In the genomic region with DNA sequence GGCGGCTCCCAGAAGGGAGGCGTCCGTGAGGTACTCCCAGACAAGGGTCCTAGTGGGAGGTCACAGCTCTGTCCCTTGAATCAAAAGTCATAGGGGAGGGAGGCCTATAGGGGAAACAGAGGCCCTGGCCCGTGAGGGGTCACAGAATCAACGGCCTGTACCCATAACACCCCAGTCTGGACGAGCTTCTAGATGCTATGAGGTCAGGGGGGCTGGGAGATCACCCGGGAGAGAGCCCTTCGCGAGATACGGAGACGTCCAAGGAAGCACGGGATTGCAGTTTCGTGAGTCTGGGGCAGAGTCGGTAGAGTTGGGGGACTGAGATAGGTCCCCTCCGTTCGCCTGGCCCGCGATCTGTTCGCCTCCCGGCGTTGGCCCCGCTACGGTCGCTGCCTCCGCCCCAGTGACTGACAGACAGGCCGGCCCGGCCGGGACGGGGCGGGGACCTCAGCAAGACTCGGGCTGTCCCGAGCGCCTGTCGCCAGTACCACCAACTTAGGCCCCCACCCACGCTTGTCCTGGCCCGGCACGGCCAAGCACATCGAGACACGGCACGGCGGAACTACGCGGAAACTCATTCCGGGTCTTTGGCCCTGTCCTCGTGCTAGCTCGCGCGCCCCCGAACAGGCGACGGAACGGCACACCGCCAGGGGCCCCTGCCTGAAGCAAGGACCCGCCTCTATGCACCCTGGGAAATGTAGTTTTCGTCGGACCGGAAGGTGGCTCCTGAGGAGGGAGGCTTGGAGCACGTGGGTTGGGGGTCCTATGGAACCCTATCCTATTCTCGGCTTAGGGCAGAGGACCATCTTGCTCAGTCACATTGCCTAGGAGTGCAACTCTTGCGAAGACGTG, we compare ENCODE assay signal across 8 mouse cellular contexts. TPM values are rescaled to one million over a fixed set of nuclear protein-coding genes. Genes with fewer than 3 reads are reported as not detected.
A peak's percentile ranks its signal among the peaks of the same experiment; 100 is the strongest.
DNase-seq lines count a peak whose midpoint lies in the region; ATAC-seq and TF ChIP-seq lines count a peak whose summit lies in the region.

Gene Ipo13 (minus strand): TSS at position 409 of the 852 bp plus-strand sequence.

- peak; percentile 58 for TF ChIP-seq CTCF in layer of hippocampus, adult 2 months (conservative IDR thresholded peaks at IDR 0.05)
- TF ChIP-seq CTCF in lung, embryonic 14.5 days (IDR thresholded peaks at IDR 0.05; ENCODE audit: low read depth) = peak; percentile 58
- TF ChIP-seq CTCF in olfactory bulb, adult 2 months (IDR thresholded peaks at IDR 0.05; ENCODE audit: insufficient read depth, low read depth, low read length) = 0 out of 2 replicates have a peak, but pooled peaks have one; percentile 2
- TF ChIP-seq CTCF in thymus, adult 2 months (IDR thresholded peaks at IDR 0.05; ENCODE audit: borderline replicate concordance, control insufficient read depth, extremely low read depth, insufficient read depth, low read length, poor library complexity) = no peak

- peak within 1 kb of the TSS; percentile 69 to 91 for H3K4me3 ChIP-seq in ES-E14 (ENCODE audit: insufficient read depth in 1 of 2, low read depth in 1 of 2, low read length in 2 of 2, poor library complexity in 1 of 2, severe bottlenecking in 1 of 2)
- peak within 1 kb of the TSS; percentile 86 for H3K4me3 ChIP-seq in forebrain, embryonic 16.5 days (replicated peaks; ENCODE audit: low read length)
- peak within 1 kb of the TSS; percentile 85 for H3K4me3 ChIP-seq in layer of hippocampus, adult 2 months
- H3K4me3 ChIP-seq in lung, embryonic 14.5 days (ENCODE audit: low read depth, low read length) = peak within 1 kb of the TSS; percentile 81
- peak within 1 kb of the TSS; percentile 81 for H3K4me3 ChIP-seq in olfactory bulb, adult 2 months (ENCODE audit: insufficient read depth, low read depth, low read length)
- H3K4me3 ChIP-seq in thymus, adult 2 months (ENCODE audit: control insufficient read depth, insufficient read depth, low read length) = peak within 1 kb of the TSS; percentile 73

- ATAC-seq in forebrain, embryonic 16.5 days = peak; percentile 97
- peak; percentile 95 for ATAC-seq in lung, embryonic 14.5 days (ENCODE audit: insufficient read depth)

- H3K9me3 ChIP-seq in ES-E14 (ENCODE audit: control insufficient read depth, insufficient read depth, low read depth, low read length) = no peaks in the 10 kb centered on the region
- H3K9me3 ChIP-seq in forebrain, embryonic 16.5 days (ENCODE audit: control insufficient read depth, low read length) = no peaks in the 10 kb centered on the region
- no peaks in the 10 kb centered on the region for H3K9me3 ChIP-seq in lung, embryonic 14.5 days (ENCODE audit: low read depth, low read length)

- no peaks in the 10 kb centered on the region for H3K27me3 ChIP-seq in forebrain, embryonic 16.5 days (replicated peaks; ENCODE audit: control insufficient read depth, insufficient read depth, low read length)
- H3K27me3 ChIP-seq in lung, embryonic 14.5 days (ENCODE audit: insufficient read depth, low read length) = no peaks in the 10 kb centered on the region
- H3K27me3 ChIP-seq in thymus, adult 2 months (ENCODE audit: control insufficient read depth, insufficient read depth, low read length) = no peaks in the 10 kb centered on the region

- H3K27ac ChIP-seq in ES-E14 (ENCODE audit: insufficient read depth, low read depth, low read length, poor library complexity, severe bottlenecking) = peak within 1 kb of the TSS; percentile 89
- H3K27ac ChIP-seq in forebrain, embryonic 16.5 days (ENCODE audit: low read length) = peak within 1 kb of the TSS; percentile 85
- H3K27ac ChIP-seq in layer of hippocampus, adult 2 months = peak within 1 kb of the TSS; percentile 100
- peak within 1 kb of the TSS; percentile 89 for H3K27ac ChIP-seq in lung, embryonic 14.5 days (ENCODE audit: low read depth)
- H3K27ac ChIP-seq in olfactory bulb, adult 2 months (ENCODE audit: insufficient read depth, low read depth, low read length) = peak within 1 kb of the TSS; percentile 92
- H3K27ac ChIP-seq in thymus, adult 2 months (ENCODE audit: control insufficient read depth, insufficient read depth, low read length) = 0 out of 2 replicates have a peak within 1 kb of the TSS, but pooled peaks have one; percentile 2

- peaks cover 12% of the 10 kb centered on the region for H3K36me3 ChIP-seq in ES-E14 (ENCODE audit: control insufficient read depth, insufficient read depth, low read length, poor library complexity, severe bottlenecking)
- peaks cover 6% of the 10 kb centered on the region for H3K36me3 ChIP-seq in forebrain, embryonic 16.5 days (ENCODE audit: control insufficient read depth, insufficient read depth)
- peaks cover 22% of the 10 kb centered on the region for H3K36me3 ChIP-seq in lung, embryonic 14.5 days (ENCODE audit: insufficient read depth)
- no peaks in the 10 kb centered on the region for H3K36me3 ChIP-seq in thymus, adult 2 months (ENCODE audit: control insufficient read depth, insufficient read depth, low read length)

- DNase-seq in ES-E14 (ENCODE audit: low read depth, low spot score) = peak; percentile 90
- DNase-seq in cerebellum, adult 11-12 months = peak; percentile 93
- DNase-seq in heart, postnatal 36 days = peak; percentile 94 to 98
- peak; percentile 91 to 92 for DNase-seq in layer of hippocampus, adult 2 months (ENCODE audit: low spot score in 2 of 2)
- DNase-seq in lung, embryonic 14.5 days = peak; percentile 97
- peak; percentile 97 for DNase-seq in thymus, adult 2 months

- intact Hi-C loops in heart, postnatal 36 days (cut with DNase I) = loop anchor here (1.0 to 5.0 kb wide), 2 partner anchors 23 to 78 kb away; partner anchors contain the start of gene Dph2

- peaks cover 0 to 10% of the 10 kb centered on the region in 2 experiments; a peak in 2 of 4 replicates for H3K4me1 ChIP-seq in ES-E14 (ENCODE audit: control insufficient read depth in 2 of 2, insufficient read depth in 2 of 2, low read length in 2 of 2, poor library complexity in 1 of 2)
- H3K4me1 ChIP-seq in forebrain, embryonic 16.5 days (replicated peaks; ENCODE audit: control insufficient read depth, insufficient read depth, low read length) = peaks cover 33% of the 10 kb centered on the region
- H3K4me1 ChIP-seq in lung, embryonic 14.5 days (ENCODE audit: insufficient read depth) = peaks cover 19% of the 10 kb centered on the region
- peaks cover 19% of the 10 kb centered on the region for H3K4me1 ChIP-seq in olfactory bulb, adult 2 months (ENCODE audit: control insufficient read depth, insufficient read depth, low read length)
- H3K4me1 ChIP-seq in thymus, adult 2 months (replicated peaks; ENCODE audit: control insufficient read depth, insufficient read depth, low read length) = peaks cover 15% of the 10 kb centered on the region

- peak within 1 kb of the TSS; percentile 100 for H3K4me2 ChIP-seq in forebrain, embryonic 16.5 days (ENCODE audit: low read length)
- H3K4me2 ChIP-seq in lung, embryonic 14.5 days = peak within 1 kb of the TSS; percentile 99

- peak; percentile 85 for TF ChIP-seq POLR2A in olfactory bulb, adult 2 months (IDR thresholded peaks at IDR 0.05; ENCODE audit: insufficient read depth, low read depth, low read length)
- TF ChIP-seq POLR2A in thymus, adult 2 months (IDR thresholded peaks at IDR 0.05; ENCODE audit: control insufficient read depth, extremely low read depth, insufficient read depth, low read length, poor library complexity) = peak; percentile 54

- under 1% methylated on average over 61 of the region's 61 CpGs for WGBS in forebrain, embryonic 16.5 days
- WGBS in lung, embryonic 14.5 days = under 1% methylated on average over 61 of the region's 61 CpGs
- under 1% methylated on average over 61 of the region's 61 CpGs for whole genome bisulfite sequencing in olfactory bulb, adult 2 months
- under 1% methylated on average over 61 of the region's 61 CpGs for WGBS in thymus, adult 2 months

- in situ Hi-C loops in ES-E14 (cut with MboI; ENCODE audit: low sequenced_read_pairs in 2 of 2, unreplicated experiment in 2 of 2) = no loop called here

- H3K9ac ChIP-seq in ES-E14 (ENCODE audit: insufficient read depth, low read depth, low read length, poor library complexity, severe bottlenecking) = peak within 1 kb of the TSS; percentile 95
- H3K9ac ChIP-seq in forebrain, embryonic 16.5 days (replicated peaks; ENCODE audit: low read depth, low read length) = peak within 1 kb of the TSS; percentile 75
- H3K9ac ChIP-seq in lung, embryonic 14.5 days = peak within 1 kb of the TSS; percentile 75

TF ChIP-seq in ES-E14, 5 proteins besides CTCF, POLR2A, EP300 and RAD21:
- TF ChIP-seq CHD2 (IDR thresholded peaks at IDR 0.05; ENCODE audit: low read depth, low read length) (no peak), HCFC1 (IDR thresholded peaks at IDR 0.05; ENCODE audit: borderline replicate concordance, insufficient read depth, low read length) (peak; percentile 97), ZNF384 (IDR thresholded peaks at IDR 0.05; ENCODE audit: low read depth, low read length) (no peak), MAFK (IDR thresholded peaks at IDR 0.05; ENCODE audit: insufficient read depth, low read depth, low read length) (no peak), ZC3H11A (IDR thresholded peaks at IDR 0.05; ENCODE audit: borderline replicate concordance, low read depth, low read length) (no peak)

RNA-seq across cellular contexts. Expression of gene Ipo13, which starts in this region (rescaled TPM):
- total RNA-seq in ES-E14 (2012; rRNA removed) = 50.2 and 53.6 TPM in 2 replicates
- 74.3 and 79.9 TPM in 2 replicates for polyA plus RNA-seq in forebrain, embryonic 16.5 days (2015; fragmentation: Nextera tagmentation; extraction: Ambion mirVana)
- 10 to 100 TPM; 74.0 to 80.7 TPM for total RNA-seq in heart, postnatal 36 days (2021)
- total RNA-seq in layer of hippocampus, adult 2 months (2021) = 100 to 1,000 TPM; 133 to 138 TPM
- polyA plus RNA-seq in lung, embryonic 14.5 days (2014; fragmentation: Nextera tagmentation; extraction: Ambion mirVana) = 39.2 and 44.2 TPM in 2 replicates
- polyA plus RNA-seq in olfactory bulb, adult 2 months (2012; ENCODE audit: insufficient read depth, insufficient read length, low replicate concordance, missing spikeins) = 213 TPM in 1 of 2 replicates, not detected in the other
- 87.7 and 96.0 TPM in 2 replicates for polyA plus RNA-seq in thymus, adult 2 months (2012; rRNA removed)

Comparison
In these comparisons a context has a peak if more than half of its experiments do, and no peak if none do; other contexts are left out.
1. Peak in every context shown above with its lines: DNase-seq, ATAC-seq, H3K4me3 ChIP-seq and H3K27ac ChIP-seq.
2. H3K27ac ChIP-seq: peak in every context shown above with its lines; median percentile 100 in layer of hippocampus, adult 2 months; 92 in olfactory bulb, adult 2 months; 89 in ES-E14; 89 in lung, embryonic 14.5 days; 85 in forebrain, embryonic 16.5 days; 2 in thymus, adult 2 months.